Mouse (Mus musculus): ENCODE measurements at regions not wholly inside any gene's neighbourhood (a gene's known extent, or its start where the extent isn't known, plus 50 kb on each side); places are given as distances from the start of the nearest gene placed in this dataset.

GRCm38 (mm10) chr14:120661111-120661510 lies 182.9 kb downstream of the Rap2a start:
- TF ChIP-seq CTCF (conservative IDR thresholded peaks at IDR 0.05; ENCODE audit: low read length) (no peak), NANOG (IDR thresholded peaks at IDR 0.05; ENCODE audit: borderline replicate concordance, low read length) (no peak)
